25 mouse cellular contexts compared by ENCODE assay signal in the genomic region with DNA sequence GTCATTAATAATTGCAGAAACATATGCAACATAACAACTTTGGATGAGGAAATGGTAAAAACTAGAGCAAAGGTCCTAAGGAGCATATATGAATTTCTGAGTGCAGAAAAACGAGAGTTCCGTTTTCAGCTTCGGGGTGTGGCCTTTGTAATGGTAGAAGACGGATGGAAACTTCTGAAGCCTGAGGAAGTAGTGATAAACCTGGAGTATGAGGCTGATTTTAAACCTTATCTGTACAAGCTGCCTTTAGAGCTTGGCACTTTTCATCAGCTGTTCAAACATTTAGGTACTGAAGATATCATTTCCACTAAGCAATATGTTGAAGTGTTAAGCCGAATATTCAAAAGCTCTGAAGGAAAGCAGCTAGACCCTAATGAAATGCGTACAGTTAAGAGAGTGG. TPM values are rescaled to one million over a fixed set of nuclear protein-coding genes. Genes with fewer than 3 reads are reported as not detected.
"Had no signal": no experiment of that assay in that cellular context is flagged by ENCODE, and none has a peak within 500 bp of the region (broad histone marks: within the 10 kb centered on the region; RNA-seq: fewer than 3 reads in every experiment).

No protein-coding gene starts in this region.

- DNase-seq: cerebellum, adult 9-10 months; cerebellum, adult 9-11 months; cerebellum, postnatal 10 days; cerebellum, postnatal 14 days; cerebellum, postnatal 25 days; cerebellum, postnatal 36 days; embryo, embryonic 11 days; forebrain, postnatal 0 days; gastrocnemius, adult 2 months; gastrocnemius, postnatal 10 days; gastrocnemius, postnatal 14 days; gastrocnemius, postnatal 25 days; gastrocnemius, postnatal 36 days; heart, adult 18-20 months; heart, adult 2 months had no signal

- H3K27ac ChIP-seq: embryonic facial prominence, embryonic 10.5 days; embryonic facial prominence, embryonic 12.5 days; embryonic facial prominence, embryonic 13.5 days; embryonic facial prominence, embryonic 15.5 days; forebrain, embryonic 10.5 days; forebrain, embryonic 12.5 days; forebrain, embryonic 13.5 days; forebrain, embryonic 15.5 days; gastrocnemius, adult 2 months; heart, adult 2 months had no signal

- H3K9me3 ChIP-seq: embryonic facial prominence, embryonic 12.5 days; embryonic facial prominence, embryonic 13.5 days; embryonic facial prominence, embryonic 15.5 days; forebrain, embryonic 10.5 days; forebrain, embryonic 12.5 days; forebrain, embryonic 13.5 days; forebrain, embryonic 15.5 days had no signal

- H3K4me1 ChIP-seq: embryonic facial prominence, embryonic 10.5 days; embryonic facial prominence, embryonic 12.5 days; embryonic facial prominence, embryonic 13.5 days; embryonic facial prominence, embryonic 15.5 days; forebrain, embryonic 10.5 days; forebrain, embryonic 12.5 days; forebrain, embryonic 13.5 days; forebrain, embryonic 15.5 days had no signal

- H3K4me3 ChIP-seq: embryonic facial prominence, embryonic 10.5 days; embryonic facial prominence, embryonic 12.5 days; embryonic facial prominence, embryonic 13.5 days; embryonic facial prominence, embryonic 15.5 days; erythroblast, embryonic 14.5 days; forebrain, embryonic 10.5 days; forebrain, embryonic 12.5 days; forebrain, embryonic 13.5 days; forebrain, embryonic 15.5 days; gastrocnemius, adult 2 months; heart, adult 2 months had no signal

- H3K27me3 ChIP-seq: embryonic facial prominence, embryonic 12.5 days; embryonic facial prominence, embryonic 13.5 days; embryonic facial prominence, embryonic 15.5 days; forebrain, embryonic 12.5 days; forebrain, embryonic 13.5 days; forebrain, embryonic 15.5 days had no signal

- H3K9ac ChIP-seq: embryonic facial prominence, embryonic 12.5 days; embryonic facial prominence, embryonic 13.5 days; embryonic facial prominence, embryonic 15.5 days; forebrain, embryonic 12.5 days; forebrain, embryonic 13.5 days; forebrain, embryonic 15.5 days; forebrain, postnatal 0 days had no signal

RNA-seq across cellular contexts. Expression of a gene that starts 46.5 kb away (rescaled TPM):
- total RNA-seq: granulocyte monocyte progenitor cell, adult 5-6 weeks had no signal
- polyA plus RNA-seq: embryonic facial prominence, embryonic 10.5 days; erythroblast, embryonic 14.5 days; forebrain, embryonic 10.5 days; forebrain, embryonic 13.5 days had no signal
